Mouse (Mus musculus) G1E (cell line): Measurements from ENCODE around the gene Cish. TPM values are rescaled to one million over a fixed set of nuclear protein-coding genes. Genes with fewer than 3 reads are reported as not detected.

Experiments
- ATAC-seq: 2 replicates; pipeline ENCODE4 v1.8.0; 2016; ENCODE audit warnings: mild to moderate bottlenecking; ENCODE audit not compliant: insufficient number of reproducible peaks, poor library complexity, low FRiP score, severe bottlenecking; ENCODE audit errors: extremely low read depth
- DNase-seq: peaks from one replicate; pipeline ENCODE4 v3.0.0; 2012; ENCODE audit warnings: low spot score
- H3K27me3 ChIP-seq: 2 replicates; pipeline ENCODE4 v1.6.1; 2012; ENCODE audit warnings: mild to moderate bottlenecking, low read length, inconsistent platforms; ENCODE audit not compliant: insufficient read depth
- H3K36me3 ChIP-seq: replicated peaks from 2 replicates; pipeline ENCODE3; 2012; ENCODE audit warnings: mild to moderate bottlenecking, inconsistent platforms
- H3K4me1 ChIP-seq: 2 replicates; pipeline ENCODE4 v1.6.1; 2012; ENCODE audit warnings: low read depth, low read length, inconsistent platforms, mixed read lengths; ENCODE audit not compliant: insufficient read depth
- H3K4me3 ChIP-seq: 2 replicates; pipeline ENCODE4 v1.5.1; 2012; ENCODE audit warnings: low read depth, mild to moderate bottlenecking, inconsistent platforms, low read length, moderate library complexity, mixed read lengths
- H3K9me3 ChIP-seq: replicated peaks from 2 replicates; pipeline ENCODE4 v1.6.1; 2012; ENCODE audit warnings: inconsistent platforms
- CTCF ChIP-seq: IDR thresholded peaks from 2 replicates; pipeline ENCODE4 v1.5.1; 2012; ENCODE audit warnings: low read depth, low read length, inconsistent platforms, mixed read lengths
- GATA1 ChIP-seq: IDR thresholded peaks from 2 replicates; pipeline ENCODE4 v1.6.1; 2012; ENCODE audit warnings: borderline replicate concordance, low read length, inconsistent platforms, mixed read lengths
- GATA2 ChIP-seq: IDR thresholded peaks from 2 replicates; pipeline ENCODE4 v1.6.1; 2012; ENCODE audit warnings: low read depth, low read length, inconsistent platforms, borderline replicate concordance
- POLR2AphosphoS5 ChIP-seq: IDR thresholded peaks from 2 replicates; pipeline ENCODE4 v1.6.1; 2012; ENCODE audit warnings: low read depth, low read length, inconsistent platforms; ENCODE audit not compliant: insufficient replicate concordance
- TAL1 ChIP-seq: conservative IDR thresholded peaks from 2 replicates; pipeline ENCODE4 v1.6.1; 2012; ENCODE audit warnings: low read depth, low read length, inconsistent platforms, mixed read lengths
- polyA plus RNA-seq: library from polyadenylated mRNA; stranded (reverse); fragments of >175 nt; gene quantifications from 2 replicates; pipeline ENCODE4 v1.2.3, GENCODE M21; 2012
- total RNA-seq, 2 experiments: library from RNA; stranded (forward) in 1 of 2; stranded (reverse) in 1 of 2; fragments of 200-1000 nt in 1 of 2; fragments of >200 nt in 1 of 2; fragmentation: Nextera tagmentation in 1 of 2; gene quantifications; 2 replicates each; pipeline ENCODE4 v1.2.3; 2014 to 2017

Gene Cish
- total and polyA plus RNA-seq, 3 experiments = 24.7 to 151 (median 106) TPM

DNA sequence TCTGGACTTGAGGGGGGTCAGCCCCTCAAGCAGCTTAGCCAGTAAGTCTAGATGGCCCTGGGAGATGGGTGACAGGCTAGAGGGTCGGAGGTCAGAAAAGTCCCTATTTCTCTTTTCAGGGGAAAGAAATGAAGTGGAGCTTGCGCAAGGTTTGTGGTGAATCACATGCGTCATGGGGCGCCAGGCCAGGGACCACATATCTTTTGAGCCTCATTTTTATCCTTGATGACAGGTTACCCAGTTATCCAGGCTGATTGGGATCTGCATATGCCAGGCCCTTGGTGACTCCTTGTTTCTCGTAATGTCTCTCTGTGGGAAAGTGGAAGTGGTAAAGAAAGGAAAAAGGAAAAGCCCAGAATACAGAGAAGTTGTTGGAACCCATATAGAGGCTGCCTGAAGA, 31.9 kb upstream of the Cish start:
- Histone ChIP-seq H3K4me1 (peaks cover 84% of the 10 kb centered on the region), H3K4me3 (no peak overlapping the region), H3K36me3 (peaks cover 74% of the 10 kb centered on the region), H3K27me3 (no peaks in the 10 kb centered on the region), H3K9me3 (no peaks in the 10 kb centered on the region)
- DNase-seq (no peak), ATAC-seq (no peak)
- TF ChIP-seq TAL1 = no peak
- TF ChIP-seq GATA2 = no peak
- no peak for TF ChIP-seq GATA1
- TF ChIP-seq POLR2AphosphoS5 = no peak
- no peak for TF ChIP-seq CTCF

DNA sequence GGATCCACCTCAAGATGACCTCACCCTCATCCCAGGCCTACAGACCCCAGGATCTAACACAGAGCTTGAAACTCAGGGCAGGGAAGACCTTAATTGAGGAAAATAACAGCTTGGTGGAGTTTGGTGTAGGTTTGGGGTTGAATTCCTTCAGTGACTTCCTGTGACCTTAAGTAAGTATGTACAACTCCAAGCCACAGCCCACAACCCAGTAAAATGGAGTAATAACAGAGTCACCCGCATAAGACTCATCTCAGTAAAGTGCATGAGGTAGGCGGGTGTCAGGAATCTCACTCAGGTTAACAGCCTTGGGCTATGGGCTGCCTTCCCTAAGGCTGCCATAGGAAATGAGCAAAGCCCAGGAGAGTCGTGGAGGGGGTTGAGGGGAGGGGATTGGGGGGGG, 31.1 kb upstream of the Cish start:
- Histone ChIP-seq H3K9me3 (no peaks in the 10 kb centered on the region), H3K4me1 (peaks cover 89% of the 10 kb centered on the region), H3K36me3 (peaks cover 71% of the 10 kb centered on the region), H3K4me3 (no peak overlapping the region), H3K27me3 (no peaks in the 10 kb centered on the region)
- TF ChIP-seq TAL1 (no peak), GATA1 (no peak), GATA2 (no peak)
- DNase-seq (no peak), ATAC-seq (no peak)

- ATAC-seq (no peak), DNase-seq (no peak)
- no peak for TF ChIP-seq CTCF
- TF ChIP-seq TAL1 = no peak
- no peak for TF ChIP-seq GATA1
- no peak for TF ChIP-seq GATA2
- TF ChIP-seq POLR2AphosphoS5 = no peak
- Histone ChIP-seq H3K4me1 (peaks cover 92% of the 10 kb centered on the region), H3K27me3 (no peaks in the 10 kb centered on the region), H3K36me3 (peaks cover 62% of the 10 kb centered on the region), H3K9me3 (no peaks in the 10 kb centered on the region), H3K4me3 (no peak overlapping the region; the same call in 1 of the 2 replicates)
Measured at GRCm38 (mm10) chr9:107267028-107267427, 28.8 kb upstream of the Cish start.

DNA sequence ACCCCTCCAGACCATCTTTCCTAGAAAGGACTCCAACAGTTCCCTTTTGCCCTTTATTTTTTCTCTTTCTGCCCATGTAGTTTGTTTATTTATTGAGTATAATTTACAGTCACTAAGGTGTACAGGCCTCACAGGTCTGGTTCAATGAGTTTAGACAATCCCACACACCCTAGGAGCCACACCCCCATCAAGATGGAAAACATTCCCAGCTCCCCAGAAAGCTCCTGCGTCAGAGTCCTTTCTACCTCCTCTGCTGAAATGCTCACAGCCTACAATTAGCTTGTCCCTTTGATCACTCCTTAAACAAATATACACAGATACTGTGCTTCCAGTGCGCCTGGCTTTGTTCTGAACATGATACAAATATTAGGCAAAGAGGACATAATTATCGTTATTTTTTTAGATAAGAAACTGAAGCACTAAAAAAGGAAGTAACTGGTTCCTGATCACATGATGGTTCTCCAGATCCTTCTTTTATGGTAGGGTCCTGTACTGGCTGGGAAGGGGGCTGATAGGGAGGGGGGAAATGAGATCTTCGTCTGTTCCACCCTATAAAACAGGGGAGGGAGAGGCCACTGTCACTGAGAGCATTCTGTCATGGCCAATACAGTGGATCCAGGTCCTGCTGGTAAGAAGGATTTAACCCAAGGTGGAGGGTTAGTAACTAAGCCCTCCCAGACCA, 28.0 kb upstream of the Cish start:
- Histone ChIP-seq H3K27me3 (no peaks in the 10 kb centered on the region), H3K4me1 (peaks cover 92% of the 10 kb centered on the region), H3K4me3 (no peak overlapping the region; the same call in 1 of the 2 replicates), H3K9me3 (no peaks in the 10 kb centered on the region), H3K36me3 (peaks cover 59% of the 10 kb centered on the region)
- ATAC-seq (peak; percentile 43), DNase-seq (no peak)
- TF ChIP-seq POLR2AphosphoS5 (no peak), GATA1 (no peak), CTCF (no peak), TAL1 (no peak), GATA2 (no peak)

- H3K4me3 ChIP-seq = no peak overlapping the region; the same call in 1 of the 2 replicates
- DNase-seq (no peak), ATAC-seq (no peak)
- H3K27me3 ChIP-seq = no peaks in the 10 kb centered on the region
- peaks cover 54% of the 10 kb centered on the region for H3K36me3 ChIP-seq
- H3K4me1 ChIP-seq = peaks cover 86% of the 10 kb centered on the region
- no peak for TF ChIP-seq GATA1
- TF ChIP-seq GATA2 = no peak
- no peak for TF ChIP-seq TAL1
- no peak for TF ChIP-seq POLR2AphosphoS5
- no peak for TF ChIP-seq CTCF
- no peaks in the 10 kb centered on the region for H3K9me3 ChIP-seq
Measured at GRCm38 (mm10) chr9:107269772-107270171, 26.1 kb upstream of the Cish start.

DNA sequence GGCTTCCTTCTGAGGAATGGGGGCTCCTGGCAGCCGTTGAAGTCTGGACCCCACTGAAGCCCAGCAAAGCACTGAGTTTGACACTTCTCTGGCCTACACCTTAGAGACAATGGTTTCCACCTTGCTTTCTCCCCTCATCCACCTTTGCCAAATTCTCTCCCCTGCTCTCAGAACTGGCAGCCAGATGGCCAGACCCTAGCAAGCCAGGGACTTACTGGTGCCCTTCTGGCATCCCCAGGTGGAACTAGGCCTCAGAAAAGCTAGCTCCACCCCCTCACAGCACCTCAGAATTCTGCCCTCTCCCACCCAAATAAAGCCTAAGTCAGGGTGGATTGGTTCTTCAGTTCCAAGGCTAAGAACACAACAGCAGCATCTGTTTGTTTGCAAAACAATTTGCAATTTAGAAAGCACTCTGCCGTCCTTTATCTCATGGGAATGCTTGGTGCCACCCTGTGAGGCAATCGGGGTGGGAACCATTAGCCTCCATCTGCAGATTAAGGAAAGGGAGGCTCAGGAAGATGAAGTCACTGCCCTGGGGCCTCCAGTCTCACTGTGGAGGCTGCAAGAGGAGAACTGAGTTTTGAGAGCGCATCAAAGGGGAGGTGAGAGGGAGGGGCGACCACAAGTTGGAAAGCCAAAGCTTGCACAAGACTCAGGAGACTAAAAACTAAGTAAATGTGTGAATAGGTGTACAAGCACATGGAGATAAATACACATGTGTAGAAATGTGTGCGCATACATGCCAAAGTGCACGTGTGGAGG, 24.5 kb upstream of the Cish start:
- no peak for DNase-seq
- TF ChIP-seq CTCF (no peak), TAL1 (no peak), POLR2AphosphoS5 (no peak), GATA1 (no peak), GATA2 (no peak)
- H3K9me3 ChIP-seq = no peaks in the 10 kb centered on the region
- no peak for ATAC-seq
- peaks cover 87% of the 10 kb centered on the region for H3K4me1 ChIP-seq
- no peak overlapping the region; the same call in 1 of the 2 replicates for H3K4me3 ChIP-seq
- no peaks in the 10 kb centered on the region for H3K27me3 ChIP-seq
- peaks cover 55% of the 10 kb centered on the region for H3K36me3 ChIP-seq
